Mouse (Mus musculus) lung, embryonic 16.5 days (tissue): ENCODE data around the gene Asb15. TPM values are rescaled to one million over a fixed set of nuclear protein-coding genes. Genes with fewer than 3 reads are reported as not detected.

Source experiments
- ATAC-seq: fragments of 200-750 bp; cut with Nextera tagmentation; 2 replicates; pipeline ENCODE4 v1.8.0; 2017; ENCODE audit warnings: low read depth, mild to moderate bottlenecking, moderate library complexity
- H3K27ac ChIP-seq: fragments of 300-500 bp; sonication (generic); 2 replicates; pipeline ENCODE4 v1.5.1; 2014; ENCODE audit warnings: mild to moderate bottlenecking, control low read depth, low read length
- H3K27me3 ChIP-seq: fragments of 300-500 bp; sonication (generic); 2 replicates; pipeline ENCODE4 v1.6.1; 2014; ENCODE audit warnings: low read depth, low read length, mixed read lengths; ENCODE audit not compliant: control insufficient read depth, insufficient read depth
- H3K36me3 ChIP-seq: fragments of 300-500 bp; sonication (generic); 2 replicates; pipeline ENCODE4 v1.6.1; 2014; ENCODE audit warnings: low read length; ENCODE audit not compliant: control insufficient read depth, insufficient read depth
- H3K4me1 ChIP-seq: fragments of 300-500 bp; sonication (generic); replicated peaks from 2 replicates; pipeline ENCODE4 v1.6.1; 2014; ENCODE audit warnings: low read length, mixed read lengths; ENCODE audit not compliant: control insufficient read depth, insufficient read depth
- H3K4me2 ChIP-seq: fragments of 300-500 bp; sonication (generic); 2 replicates; pipeline ENCODE4 v1.6.1; 2014; ENCODE audit warnings: low read depth, low read length, control low read depth
- H3K4me3 ChIP-seq: fragments of 300-500 bp; sonication (generic); 2 replicates; pipeline ENCODE4 v1.5.1; 2014; ENCODE audit warnings: mild to moderate bottlenecking, low read length, control low read depth
- H3K9ac ChIP-seq: fragments of 300-500 bp; sonication (generic); 2 replicates; pipeline ENCODE4 v1.6.1; 2014; ENCODE audit warnings: low read length, control low read depth
- H3K9me3 ChIP-seq: fragments of 300-500 bp; sonication (generic); 2 replicates; pipeline ENCODE4 v1.6.1; 2016; ENCODE audit warnings: low read length; ENCODE audit not compliant: control insufficient read depth
- WGBS: fragments of 180-500 bp; shearing (Covaris S2); extraction: QIAGEN DNeasy Blood & Tissue Kit; methylation state at CpG from one replicate; pipeline ENCODE4 v1.1.7; 2014; 5-methylcytosine and 5-hydroxymethylcytosine counted together
- polyA plus RNA-seq: library from polyadenylated mRNA; unstranded; fragments of >200 nt; fragmentation: Nextera tagmentation; extraction: Ambion mirVana; gene quantifications from 2 replicates; pipeline ENCODE4 v1.2.1, GENCODE M21; 2015

Asb15 gene
- polyA plus RNA-seq, 1 experiment from 2014 or later = 0.11 TPM

DNA sequence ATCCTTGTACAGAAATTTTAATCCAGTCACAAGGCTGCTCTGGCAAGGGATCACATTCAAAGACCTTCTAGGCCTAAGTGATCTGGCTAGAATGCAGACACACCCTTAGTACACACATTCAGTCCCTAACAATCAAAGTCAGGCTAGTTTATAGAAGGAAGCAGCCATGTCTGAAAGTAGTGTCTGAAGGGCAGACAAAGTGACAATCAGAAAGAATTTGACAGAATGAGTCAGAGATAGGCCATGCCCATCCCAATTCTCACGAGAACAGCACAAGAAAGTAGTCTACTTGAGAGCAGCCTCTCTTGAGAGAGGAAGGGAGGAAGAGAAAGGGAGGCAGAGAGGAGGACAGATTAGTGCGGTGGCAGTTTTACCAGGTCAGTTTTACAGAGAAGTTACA, 94.2 kb downstream of the Asb15 start:
- 71% methylated on average over 2 of the region's 2 CpGs for WGBS
- peaks cover 19% of the 10 kb centered on the region for H3K36me3 ChIP-seq
- no peak for ATAC-seq
- no peak overlapping the region for H3K27ac ChIP-seq
- H3K4me2 ChIP-seq = no peak overlapping the region
- H3K9me3 ChIP-seq = no peaks in the 10 kb centered on the region
- no peaks in the 10 kb centered on the region for H3K27me3 ChIP-seq
- no peak overlapping the region for H3K9ac ChIP-seq
- no peaks in the 10 kb centered on the region for H3K4me1 ChIP-seq
- no peak overlapping the region for H3K4me3 ChIP-seq

Other genes starting within 250 kb of the Asb15 start
- gene Iqub, start 13.1 kb upstream of the Asb15 start, polyA plus RNA-seq = 1.5 and 2.1 TPM in 2 replicates
- gene Ndufa5, start 131 bp upstream of the Asb15 start, polyA plus RNA-seq = 318 and 319 TPM in 2 replicates
- gene Lmod2, start 69.6 kb downstream of the Asb15 start, polyA plus RNA-seq = 1.3 and 1.7 TPM in 2 replicates
- gene Wasl, start 136.9 kb downstream of the Asb15 start, polyA plus RNA-seq = 53.6 and 67.9 TPM in 2 replicates
- not detected in 2 replicates for gene Hyal6, start 205.1 kb downstream of the Asb15 start, polyA plus RNA-seq
- gene Hyal4, start 220.2 kb downstream of the Asb15 start, polyA plus RNA-seq = not detected in 2 replicates